Mouse (Mus musculus): ENCODE measurements around the gene Aff3.

Gene Aff3

GRCm38 (mm10) chr1:38487884-38488283, 176.9 kb downstream of the Aff3 start:
- no peak for DNase-seq

GRCm38 (mm10) chr1:38483191-38483590, 181.6 kb downstream of the Aff3 start:
- no peak for DNase-seq

DNA sequence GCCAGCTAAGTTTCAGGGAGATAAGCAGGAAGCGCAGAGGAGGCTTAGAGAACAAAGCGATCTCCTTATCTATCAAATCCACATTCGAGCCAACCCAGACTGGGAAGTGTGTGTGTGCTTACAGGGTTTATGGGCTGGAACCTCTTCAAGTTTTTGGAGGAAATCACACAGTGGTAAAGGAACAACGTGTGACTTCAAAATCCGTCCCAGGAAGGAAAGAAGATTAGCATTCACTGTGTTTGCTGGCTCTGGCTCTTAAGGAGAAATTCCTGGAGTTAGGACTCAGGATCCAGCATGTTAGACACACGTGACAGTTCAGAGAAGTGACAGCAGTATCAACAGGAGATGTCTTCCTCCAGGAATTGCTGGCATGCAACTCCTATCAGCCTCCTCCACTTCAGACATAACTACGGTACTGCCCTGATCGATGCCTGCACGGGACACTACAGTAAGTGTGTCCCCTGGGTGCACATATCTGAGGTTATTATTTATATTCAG, 186.5 kb downstream of the Aff3 start:
- DNase-seq = peak; percentile 80

DNA sequence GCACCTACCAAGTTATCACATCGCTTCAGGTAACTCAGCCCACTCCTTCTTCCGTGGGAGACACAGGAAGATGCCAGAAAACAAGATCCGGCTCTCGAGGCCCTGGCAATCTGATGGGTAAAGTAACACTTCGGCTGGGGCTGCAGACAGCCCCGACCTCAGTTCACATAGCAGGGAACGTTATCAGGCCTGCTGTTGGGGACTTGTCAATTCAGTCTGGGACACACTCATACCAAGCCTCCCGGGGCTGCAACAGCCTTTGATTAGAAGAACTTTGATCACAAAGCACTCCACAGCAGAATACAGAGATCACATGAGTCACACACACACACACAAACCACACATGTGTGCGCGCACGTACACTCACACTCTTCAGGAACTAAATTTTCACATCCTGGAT, 193.9 kb downstream of the Aff3 start:
- no peak for DNase-seq

- DNase-seq = no peak
These were observed 194.6 kb downstream of the Aff3 start for GRCm38 (mm10) chr1:38470166-38470565.

- no peak for DNase-seq
These were observed 197.3 kb downstream of the Aff3 start for GRCm38 (mm10) chr1:38467305-38468083.

DNA sequence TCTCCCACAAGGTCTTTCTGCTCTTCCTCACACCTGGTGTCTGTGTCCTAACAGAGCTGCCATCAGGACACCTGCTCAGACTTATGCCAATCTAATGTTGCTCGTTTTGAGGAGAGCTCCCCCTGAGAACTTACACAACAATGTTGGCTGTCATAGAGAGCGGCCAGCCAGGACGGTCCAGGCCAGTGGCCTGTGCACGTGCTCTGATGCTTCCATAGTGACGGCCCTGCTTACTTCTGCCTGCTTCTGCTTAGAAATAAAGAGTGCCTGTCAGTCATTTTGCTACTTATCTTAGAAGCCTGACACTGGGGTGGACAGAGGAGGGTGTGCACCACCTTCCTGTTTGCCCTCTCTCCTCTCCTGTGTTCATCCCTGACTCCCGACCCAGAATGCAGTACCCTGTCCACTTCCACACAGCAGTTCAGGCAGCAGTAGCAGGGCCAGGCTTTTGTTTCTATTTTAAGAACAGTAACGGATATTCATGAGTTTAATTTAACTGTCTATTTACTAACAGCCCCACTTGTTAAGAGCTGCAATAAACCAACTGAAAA, 208.0 kb downstream of the Aff3 start:
- DNase-seq = no peak

DNA sequence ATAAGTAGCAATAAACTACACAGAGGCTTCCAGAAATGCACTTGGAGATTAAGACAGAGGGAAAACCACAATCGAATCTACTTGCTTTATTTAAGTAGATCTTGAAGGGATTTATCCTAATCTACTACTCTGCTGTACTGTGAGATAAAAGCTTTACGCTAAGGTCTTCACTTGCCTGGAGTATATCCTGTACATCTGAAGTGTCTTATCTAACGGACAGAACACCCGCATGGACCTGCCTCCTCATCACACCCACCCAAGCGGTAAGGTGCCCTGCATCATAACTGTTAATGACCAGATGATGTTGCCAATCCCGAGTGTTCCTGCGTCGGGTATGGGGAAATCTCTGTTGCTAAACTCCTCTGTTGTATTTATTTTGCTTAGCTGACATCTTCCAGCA, 209.8 kb downstream of the Aff3 start:
- no peak for DNase-seq

DNA sequence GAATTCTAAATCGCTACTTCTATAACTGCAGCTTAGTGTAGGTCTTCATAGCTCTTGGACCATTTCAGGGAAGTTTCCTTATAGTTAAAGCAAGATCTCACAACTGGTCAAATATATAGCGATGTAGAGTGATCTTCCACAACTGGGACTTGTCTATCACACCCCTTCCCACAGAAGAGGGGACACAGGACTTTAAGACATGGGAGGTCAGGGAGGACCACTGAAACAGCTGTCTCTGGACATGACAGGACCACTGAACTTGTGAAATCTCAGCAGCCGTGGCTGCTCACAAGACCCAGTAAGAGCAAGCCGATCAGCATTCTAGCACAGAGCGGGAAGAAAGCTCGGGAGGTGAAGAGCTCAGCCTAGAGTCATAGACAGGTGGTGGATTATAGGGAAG, 213.4 kb downstream of the Aff3 start:
- no peak for DNase-seq

GRCm38 (mm10) chr1:38450677-38451076, 214.1 kb downstream of the Aff3 start:
- no peak for DNase-seq

DNA sequence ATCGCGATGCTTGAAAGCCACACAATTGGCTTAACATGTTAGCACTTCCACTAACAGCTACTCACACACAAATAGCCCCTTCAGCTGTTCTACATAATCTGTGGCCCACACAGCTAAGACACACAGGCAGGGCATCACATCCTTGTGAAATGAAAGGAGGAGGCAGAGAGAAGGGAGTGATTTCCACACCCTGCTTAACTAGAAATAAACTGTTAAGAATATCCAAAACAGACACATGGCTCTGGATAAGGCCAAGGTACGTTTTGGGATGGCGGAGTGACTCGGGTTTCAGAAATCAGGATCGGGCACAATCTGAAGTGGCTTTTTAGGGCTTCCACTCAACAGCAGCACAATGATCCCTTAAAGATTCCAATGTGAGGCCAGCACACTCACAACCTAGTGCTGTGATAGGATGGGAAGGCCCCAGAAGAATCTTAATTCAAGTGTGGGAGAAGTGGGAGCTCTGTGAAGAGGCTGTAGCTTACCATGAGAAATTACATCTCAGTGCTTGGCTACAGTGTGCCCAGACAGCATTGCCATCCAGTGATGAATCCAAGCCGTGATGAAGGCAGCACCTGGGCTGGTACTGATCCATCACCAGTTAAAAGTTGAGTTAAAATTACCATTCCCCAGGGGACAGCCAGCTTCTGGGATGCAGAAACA, 214.8 kb downstream of the Aff3 start:
- DNase-seq = no peak

- no peak for DNase-seq
These were observed 215.9 kb downstream of the Aff3 start for GRCm38 (mm10) chr1:38448854-38449253.

DNA sequence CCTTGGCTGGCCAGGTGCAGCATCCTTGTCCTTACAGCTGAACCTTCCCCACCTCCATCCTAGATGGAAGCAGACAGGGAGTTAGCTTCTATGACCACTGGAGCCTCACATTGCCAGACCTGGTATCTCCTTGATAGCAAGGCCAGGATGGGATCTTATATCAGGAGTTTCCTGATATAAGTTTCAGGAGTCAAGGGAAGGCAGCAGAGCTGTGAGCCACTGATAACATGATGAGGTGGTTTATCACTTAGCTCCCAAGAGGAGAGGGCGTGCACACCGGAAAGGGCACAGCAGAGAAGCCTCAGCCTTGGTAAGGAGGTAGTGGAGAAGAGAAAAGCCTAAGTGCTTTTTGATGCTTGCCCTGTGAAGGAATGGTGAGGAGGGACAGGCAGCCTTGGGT, 217.2 kb downstream of the Aff3 start:
- DNase-seq = no peak

DNA sequence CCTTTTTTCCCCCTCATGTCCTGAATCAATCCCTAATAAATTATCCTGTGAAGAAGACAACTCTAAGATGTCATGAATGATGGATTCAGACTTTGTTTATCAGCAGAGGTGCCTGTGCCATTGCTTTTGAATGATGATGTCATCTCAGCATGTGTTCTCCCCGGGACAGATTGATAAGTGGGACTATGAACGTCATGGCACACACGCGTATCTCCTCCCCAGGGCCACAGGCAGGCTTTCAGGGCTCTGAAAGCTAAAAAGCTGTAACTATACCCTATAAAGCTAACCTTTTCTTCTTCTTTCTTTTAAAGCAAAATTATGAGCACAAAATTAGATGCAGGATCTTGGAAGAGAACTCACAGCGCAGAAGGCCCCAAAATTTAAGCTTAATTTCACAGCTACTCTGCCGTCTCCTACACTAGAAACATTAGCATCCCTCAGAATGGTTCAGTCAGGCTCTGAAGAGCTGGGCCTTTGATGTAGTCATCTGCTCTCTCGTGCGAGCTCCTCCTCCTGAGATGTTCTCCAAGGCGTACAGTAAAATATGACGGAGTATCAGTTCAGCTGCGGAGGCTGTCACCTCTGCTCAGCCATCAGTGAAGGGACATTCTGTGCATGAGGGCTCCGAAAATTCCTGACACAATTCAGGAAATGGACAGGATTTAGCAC, 218.5 kb downstream of the Aff3 start:
- DNase-seq = no peak

GRCm38 (mm10) chr1:38442887-38443286, 221.9 kb downstream of the Aff3 start:
- DNase-seq = no peak

DNA sequence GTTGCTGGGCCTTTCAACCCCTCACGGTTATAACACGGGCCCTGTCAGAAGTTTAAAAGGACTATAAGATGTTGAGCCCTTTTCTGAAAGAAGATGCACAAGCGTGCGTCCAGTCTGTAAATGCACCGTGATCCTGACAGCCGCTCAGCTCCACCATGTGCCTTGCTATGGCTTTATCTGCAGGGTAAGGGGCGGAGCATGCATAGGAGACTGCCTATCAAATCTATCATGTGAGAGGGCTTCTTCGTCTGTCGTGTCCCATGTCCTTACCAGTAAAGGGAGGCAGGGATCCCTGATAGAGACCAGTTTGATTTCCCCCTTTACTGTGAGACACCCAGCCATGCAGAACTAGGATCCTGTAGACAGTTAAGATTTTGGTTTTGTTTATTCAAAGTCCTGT, 222.3 kb downstream of the Aff3 start:
- no peak for DNase-seq

GRCm38 (mm10) chr1:38441800-38442199, 223.0 kb downstream of the Aff3 start:
- no peak for DNase-seq

DNA sequence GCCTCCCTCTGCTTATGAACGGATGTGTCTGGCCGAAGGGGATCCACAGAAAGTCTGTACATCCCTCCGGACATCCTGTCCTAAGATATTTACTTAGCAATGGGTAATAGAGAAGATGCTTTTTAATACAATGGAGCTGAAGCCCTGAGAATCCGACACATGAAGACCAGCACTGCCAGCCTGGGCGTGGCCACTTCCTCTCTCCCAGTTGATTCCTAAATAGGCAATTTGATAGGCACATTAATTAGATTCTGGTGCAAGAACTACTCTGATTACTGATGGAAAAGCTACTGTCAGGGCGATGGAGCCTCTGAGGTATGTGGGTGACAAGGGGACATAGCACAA, 224.3 kb downstream of the Aff3 start:
- peak; percentile 62 for DNase-seq

DNA sequence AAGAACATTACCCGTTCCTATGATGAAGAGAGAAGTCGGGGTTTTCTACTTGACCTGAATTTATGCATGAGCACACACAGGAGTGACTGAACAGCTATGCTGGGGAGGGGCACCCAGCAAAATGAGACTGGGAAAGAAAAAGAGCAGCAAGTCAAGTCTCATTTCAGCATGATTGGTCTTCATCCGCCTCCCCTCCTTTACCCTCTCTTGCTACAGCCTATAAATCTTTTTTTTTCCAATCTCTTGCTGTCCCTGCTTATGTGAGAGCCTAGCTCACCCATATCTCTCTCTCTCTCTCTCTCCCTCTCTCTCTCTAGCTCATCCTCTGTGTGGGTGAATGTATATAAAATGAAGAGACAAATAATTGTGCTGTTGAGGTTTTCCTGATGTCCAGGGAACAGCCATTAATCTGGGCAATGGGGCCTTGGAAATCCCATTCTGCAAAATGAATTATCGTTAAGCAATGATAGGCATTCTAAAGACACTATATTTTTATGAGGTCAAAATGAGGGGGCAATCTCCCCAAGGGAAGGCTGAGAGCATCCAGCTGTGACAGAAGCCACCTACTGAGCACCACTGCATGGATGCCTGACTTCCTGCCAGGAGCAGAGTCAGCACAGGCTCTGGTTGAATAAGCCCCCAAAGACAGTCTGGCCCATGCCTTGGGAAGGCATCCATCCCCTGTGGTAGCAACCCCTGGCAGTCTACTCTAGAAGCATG, 224.8 kb downstream of the Aff3 start:
- no peak for DNase-seq

DNA sequence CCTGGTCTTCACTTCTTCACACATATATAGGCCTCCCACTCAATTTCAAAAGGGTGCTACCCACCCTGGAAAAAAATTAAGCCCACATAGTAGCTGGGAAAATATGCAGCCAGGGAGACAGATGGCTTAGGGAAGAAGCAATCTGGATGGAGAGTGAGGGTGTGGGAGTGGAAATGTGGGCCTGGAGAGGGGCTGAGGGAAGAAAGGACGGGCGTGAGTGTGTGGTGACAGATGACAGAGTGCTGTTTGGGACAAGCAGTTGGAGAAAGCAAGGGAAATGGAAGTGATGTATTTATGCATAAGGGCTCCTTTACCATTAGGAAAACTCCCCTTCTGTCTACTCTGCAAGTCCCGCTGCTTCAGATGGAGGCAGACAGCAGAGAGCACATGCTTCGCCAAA, 226.3 kb downstream of the Aff3 start:
- DNase-seq = no peak

DNA sequence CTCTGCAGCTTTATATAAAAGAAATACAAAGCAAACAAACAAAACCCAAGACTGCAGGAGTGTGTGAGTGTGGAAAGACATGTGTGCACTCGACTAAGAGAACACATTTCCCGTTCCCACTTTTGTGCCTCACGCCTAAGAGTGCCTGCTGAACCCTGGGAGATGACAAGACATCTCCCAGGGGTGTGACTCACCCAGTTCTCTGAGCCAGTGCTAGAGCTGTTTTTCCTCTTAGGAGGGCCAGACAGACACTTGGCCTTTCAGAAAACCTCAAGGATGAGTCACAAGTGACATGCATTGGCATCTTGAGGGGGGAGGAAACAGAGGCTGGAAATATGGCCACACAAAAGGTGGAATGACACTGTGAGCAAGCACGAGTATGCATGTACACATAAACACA, 227.1 kb downstream of the Aff3 start:
- no peak for DNase-seq

DNA sequence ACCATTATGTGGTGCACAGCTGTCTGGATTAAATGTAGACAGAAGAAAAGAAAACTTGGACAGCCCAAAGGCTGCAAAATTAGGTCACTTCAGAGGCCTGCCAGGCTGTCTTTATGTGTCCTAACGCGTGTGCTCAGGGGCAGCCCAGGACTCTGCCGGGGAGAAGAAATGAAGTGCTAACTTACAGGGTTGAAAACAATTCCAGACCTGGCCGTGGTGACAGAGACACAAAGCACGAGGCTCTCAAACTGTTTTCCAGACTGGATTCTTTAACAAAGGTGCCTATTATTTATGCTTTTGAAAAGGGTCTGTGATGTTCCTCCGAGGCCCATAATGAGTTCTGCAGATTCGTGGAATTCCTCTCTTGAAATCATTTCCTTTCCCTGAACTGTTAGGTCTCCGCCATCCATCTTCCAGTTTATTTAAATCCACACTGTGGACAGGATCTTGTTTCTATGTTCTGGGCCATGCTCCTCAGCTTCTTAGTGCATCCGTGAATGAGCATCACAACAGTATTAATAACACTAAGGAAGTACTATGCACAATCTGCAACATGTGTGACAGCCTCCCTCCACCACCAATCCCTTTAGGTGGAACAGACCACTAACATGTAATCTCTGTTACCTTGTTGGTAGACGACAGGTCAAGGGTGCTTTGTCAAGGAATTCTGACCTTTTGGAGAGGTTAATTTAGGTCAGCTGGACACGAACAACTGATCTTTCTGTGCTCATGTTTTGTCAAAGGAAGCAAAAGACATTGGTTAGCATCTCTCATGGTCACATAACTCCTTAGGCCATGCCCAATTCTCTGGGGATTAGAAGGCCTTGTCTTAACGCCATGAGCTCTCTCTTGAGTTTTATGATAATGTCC, 228.0 kb downstream of the Aff3 start:
- DNase-seq = no peak
